Mouse (Mus musculus) myocyte (in vitro differentiated cells): ENCODE data around the gene Spock1. TPM values are rescaled to one million over a fixed set of nuclear protein-coding genes. Genes with fewer than 3 reads are reported as not detected.

Source experiments
- H3K27me3 ChIP-seq: one replicate; pipeline ENCODE4 v1.6.1; 2011; ENCODE audit not compliant: control insufficient read depth, insufficient read depth, insufficient read length
- H3K36me3 ChIP-seq: one replicate; pipeline ENCODE4 v1.6.1; 2011; ENCODE audit not compliant: control insufficient read depth, insufficient read depth
- H3K4me2 ChIP-seq: one replicate; pipeline ENCODE4 v1.6.1; 2011; ENCODE audit warnings: low read depth, control low read depth
- H3K4me3 ChIP-seq: one replicate; pipeline ENCODE4 v1.5.1; 2011; ENCODE audit warnings: mild to moderate bottlenecking, control low read depth, moderate library complexity
- H3K79me2 ChIP-seq: one replicate; pipeline ENCODE4 v1.6.1; 2011; ENCODE audit not compliant: control insufficient read depth, insufficient read depth
- H3ac ChIP-seq: one replicate; pipeline ENCODE4 v1.6.1; 2011; ENCODE audit not compliant: control insufficient read depth, insufficient read length
- CEBPB ChIP-seq: IDR thresholded peaks from 2 replicates; pipeline ENCODE4 v1.6.1; 2011; ENCODE audit warnings: mild to moderate bottlenecking, moderate library complexity; ENCODE audit not compliant: poor library complexity, insufficient read depth, severe bottlenecking
- E2F4 ChIP-seq: IDR thresholded peaks from one replicate; pipeline ENCODE4 v1.6.1; 2011; ENCODE audit warnings: mild to moderate bottlenecking, control low read depth, moderate library complexity; ENCODE audit not compliant: insufficient read depth
- MAX ChIP-seq: IDR thresholded peaks from one replicate; pipeline ENCODE4 v1.6.1; 2011; ENCODE audit warnings: low read depth, mild to moderate bottlenecking, control low read depth
- MYOD1 ChIP-seq, 3 experiments: IDR thresholded peaks; one replicate each; pipeline ENCODE4 v1.6.1; 2011; ENCODE audit warnings: control low read depth in 2 of 3, low read depth in 2 of 3, mild to moderate bottlenecking in 2 of 3, moderate library complexity in 1 of 3; ENCODE audit not compliant: insufficient read length in 2 of 3, control insufficient read depth in 1 of 3
- MYOG ChIP-seq, 3 experiments: IDR thresholded peaks; one replicate each; pipeline ENCODE4 v1.6.1; 2011; ENCODE audit warnings: control low read depth in 2 of 3, low read depth in 2 of 3, mild to moderate bottlenecking in 2 of 3; ENCODE audit not compliant: insufficient read length in 2 of 3, control insufficient read depth in 1 of 3, insufficient read depth in 1 of 3
- POLR2A ChIP-seq: IDR thresholded peaks from one replicate; pipeline ENCODE4 v1.6.1; 2011; ENCODE audit warnings: low read depth, mild to moderate bottlenecking, control low read depth, moderate library complexity; ENCODE audit not compliant: insufficient read length
- POLR2AphosphoS2 ChIP-seq: IDR thresholded peaks from one replicate; pipeline ENCODE4 v1.6.1; 2011; ENCODE audit warnings: low read depth, control low read depth; ENCODE audit not compliant: insufficient read length
- REST ChIP-seq: IDR thresholded peaks from one replicate; pipeline ENCODE4 v1.6.1; 2011; ENCODE audit warnings: mild to moderate bottlenecking, control low read depth, moderate library complexity; ENCODE audit not compliant: insufficient read depth, insufficient read length
- SRF ChIP-seq: IDR thresholded peaks from one replicate; pipeline ENCODE4 v1.6.1; 2011; ENCODE audit warnings: low read depth; ENCODE audit not compliant: control insufficient read depth, insufficient read length
- TCF12 ChIP-seq: IDR thresholded peaks from one replicate; pipeline ENCODE4 v1.6.1; 2011; ENCODE audit warnings: mild to moderate bottlenecking, control low read depth; ENCODE audit not compliant: poor library complexity, insufficient read depth, severe bottlenecking
- TCF3 ChIP-seq: IDR thresholded peaks from one replicate; pipeline ENCODE4 v1.6.1; 2011; ENCODE audit warnings: low read depth, control low read depth; ENCODE audit not compliant: insufficient read length
- USF1 ChIP-seq: IDR thresholded peaks from one replicate; pipeline ENCODE4 v1.6.1; 2011; ENCODE audit warnings: low read depth, mild to moderate bottlenecking, control low read depth, moderate library complexity
- polyA plus RNA-seq: library from polyadenylated mRNA; unstranded; fragments of >200 nt; fragmentation: generic; extraction: Trizol; gene quantifications from one replicate; pipeline ENCODE4 v1.2.1, GENCODE M21; 2012; ENCODE audit warnings: missing spikeins

Spock1 gene
- polyA plus RNA-seq, 1 experiment = 0.19 TPM

- Histone ChIP-seq H3K79me2 (no peaks in the 10 kb centered on the region), H3K4me3 (no peak overlapping the region), H3K36me3 (no peaks in the 10 kb centered on the region), H3ac (no peak overlapping the region), H3K4me2 (no peak overlapping the region), H3K27me3 (no peaks in the 10 kb centered on the region)
- TF ChIP-seq E2F4 (no peak), SRF (no peak), REST (no peak), TCF3 (no peak), TCF12 (no peak), POLR2A (no peak), MYOG (IDR thresholded peaks at IDR 0.05; ENCODE audit: control insufficient read depth in 1 of 3, insufficient read depth in 1 of 3, insufficient read length in 2 of 3, low read depth in 2 of 3) (no peak), MYOD1 (IDR thresholded peaks at IDR 0.05; ENCODE audit: control insufficient read depth in 1 of 3, insufficient read length in 2 of 3, low read depth in 2 of 3) (no peak)
Measured at GRCm38 (mm10) chr13:57686437-57686836, 221.7 kb downstream of the Spock1 start.

GRCm38 (mm10) chr13:57685201-57685600 is 222.9 kb downstream of the Spock1 start:
- no peak for TF ChIP-seq USF1
- TF ChIP-seq MAX = no peak
- TF ChIP-seq E2F4 = no peak
- TF ChIP-seq CEBPB = no peak
- no peak for TF ChIP-seq REST
- TF ChIP-seq MYOG (IDR thresholded peaks at IDR 0.05; ENCODE audit: control insufficient read depth in 1 of 3, insufficient read depth in 1 of 3, insufficient read length in 2 of 3, low read depth in 2 of 3) = no peak
- TF ChIP-seq TCF3 = no peak
- no peak for TF ChIP-seq TCF12
- no peak for TF ChIP-seq POLR2AphosphoS2
- no peak for TF ChIP-seq MYOD1 (IDR thresholded peaks at IDR 0.05; ENCODE audit: control insufficient read depth in 1 of 3, insufficient read length in 2 of 3, low read depth in 2 of 3)
- TF ChIP-seq SRF = no peak
- no peak for TF ChIP-seq POLR2A
- no peak overlapping the region for H3ac ChIP-seq
- H3K4me3 ChIP-seq = no peak overlapping the region
- no peaks in the 10 kb centered on the region for H3K79me2 ChIP-seq
- H3K36me3 ChIP-seq = no peaks in the 10 kb centered on the region
- H3K27me3 ChIP-seq = no peaks in the 10 kb centered on the region
- H3K4me2 ChIP-seq = no peak overlapping the region

- Histone ChIP-seq H3K27me3 (no peaks in the 10 kb centered on the region), H3ac (no peak overlapping the region), H3K36me3 (no peaks in the 10 kb centered on the region), H3K4me2 (no peak overlapping the region), H3K4me3 (no peak overlapping the region), H3K79me2 (no peaks in the 10 kb centered on the region)
- TF ChIP-seq E2F4 (no peak), SRF (no peak), MYOD1 (IDR thresholded peaks at IDR 0.05; ENCODE audit: control insufficient read depth in 1 of 3, insufficient read length in 2 of 3, low read depth in 2 of 3) (no peak), MAX (no peak), CEBPB (no peak), TCF12 (no peak), TCF3 (no peak), POLR2A (no peak), USF1 (no peak)
Measured at GRCm38 (mm10) chr13:57679591-57679990, 228.5 kb downstream of the Spock1 start.

- Histone ChIP-seq H3K79me2 (no peaks in the 10 kb centered on the region), H3K4me3 (no peak overlapping the region), H3K27me3 (no peaks in the 10 kb centered on the region), H3ac (no peak overlapping the region), H3K36me3 (no peaks in the 10 kb centered on the region), H3K4me2 (no peak overlapping the region)
- TF ChIP-seq MYOG (IDR thresholded peaks at IDR 0.05; ENCODE audit: control insufficient read depth in 1 of 3, insufficient read depth in 1 of 3, insufficient read length in 2 of 3, low read depth in 2 of 3) = no peak
- no peak for TF ChIP-seq TCF3
- no peak for TF ChIP-seq POLR2AphosphoS2
- TF ChIP-seq POLR2A = no peak
- no peak for TF ChIP-seq TCF12
- no peak for TF ChIP-seq MAX
- TF ChIP-seq SRF = no peak
- no peak for TF ChIP-seq MYOD1 (IDR thresholded peaks at IDR 0.05; ENCODE audit: control insufficient read depth in 1 of 3, insufficient read length in 2 of 3, low read depth in 2 of 3)
- TF ChIP-seq USF1 = no peak
- TF ChIP-seq CEBPB = no peak
- TF ChIP-seq E2F4 = no peak
- TF ChIP-seq REST = no peak
Measured at GRCm38 (mm10) chr13:57676820-57677219, 231.3 kb downstream of the Spock1 start.

GRCm38 (mm10) chr13:57673399-57673798 is 234.7 kb downstream of the Spock1 start:
- Histone ChIP-seq H3ac (no peak overlapping the region), H3K36me3 (no peaks in the 10 kb centered on the region), H3K4me2 (no peak overlapping the region), H3K27me3 (no peaks in the 10 kb centered on the region), H3K79me2 (no peaks in the 10 kb centered on the region), H3K4me3 (no peak overlapping the region)
- no peak for TF ChIP-seq MYOD1 (IDR thresholded peaks at IDR 0.05; ENCODE audit: control insufficient read depth in 1 of 3, insufficient read length in 2 of 3, low read depth in 2 of 3)
- TF ChIP-seq POLR2AphosphoS2 = no peak
- TF ChIP-seq POLR2A = no peak
- no peak for TF ChIP-seq USF1
- no peak for TF ChIP-seq TCF3
- no peak for TF ChIP-seq E2F4
- no peak for TF ChIP-seq CEBPB
- no peak for TF ChIP-seq MAX
- TF ChIP-seq TCF12 = no peak
- no peak for TF ChIP-seq REST
- no peak for TF ChIP-seq SRF
- no peak for TF ChIP-seq MYOG (IDR thresholded peaks at IDR 0.05; ENCODE audit: control insufficient read depth in 1 of 3, insufficient read depth in 1 of 3, insufficient read length in 2 of 3, low read depth in 2 of 3)
